Mouse (Mus musculus) stomach, postnatal 0 days (tissue): ENCODE measurements around the gene Gpx4. TPM values are rescaled to one million over a fixed set of nuclear protein-coding genes. Genes with fewer than 3 reads are reported as not detected.

ENCODE experiments used
- ATAC-seq: fragments of 200-750 bp; cut with Nextera tagmentation; 2 replicates; pipeline ENCODE4 v1.8.0; 2017; ENCODE audit not compliant: low FRiP score, low TSS enrichment
- DNase-seq: peaks from one replicate; pipeline ENCODE4 v3.0.0-alpha.2; 2016; ENCODE audit warnings: low spot score
- H3K27ac ChIP-seq: fragments of 300-500 bp; sonication (generic); replicated peaks from 2 replicates; pipeline ENCODE4 v1.5.1; 2014; ENCODE audit warnings: mild to moderate bottlenecking, control low read depth
- H3K27me3 ChIP-seq: fragments of 300-500 bp; sonication (generic); 2 replicates; pipeline ENCODE4 v1.6.1; 2014; ENCODE audit warnings: low read length; ENCODE audit not compliant: control insufficient read depth, insufficient read depth
- H3K36me3 ChIP-seq: fragments of 300-500 bp; sonication (generic); 2 replicates; pipeline ENCODE4 v1.6.1; 2014; ENCODE audit warnings: low read length, mixed read lengths; ENCODE audit not compliant: control insufficient read depth, insufficient read depth
- H3K4me1 ChIP-seq: fragments of 300-500 bp; sonication (generic); replicated peaks from 2 replicates; pipeline ENCODE4 v1.6.1; 2014; ENCODE audit warnings: antibody characterized with exemption; ENCODE audit not compliant: control insufficient read depth, insufficient read depth
- H3K4me2 ChIP-seq: fragments of 300-500 bp; sonication (generic); replicated peaks from 2 replicates; pipeline ENCODE4 v1.6.1; 2014; ENCODE audit warnings: low read depth, mild to moderate bottlenecking, control low read depth, moderate library complexity
- H3K4me3 ChIP-seq: fragments of 300-500 bp; sonication (generic); 2 replicates; pipeline ENCODE4 v1.5.1; 2014; ENCODE audit warnings: low read depth, low read length, control low read depth
- H3K9ac ChIP-seq: fragments of 300-500 bp; sonication (generic); 2 replicates; pipeline ENCODE4 v1.6.1; 2014; ENCODE audit warnings: mild to moderate bottlenecking, low read length, control low read depth, mixed read lengths
- H3K9me3 ChIP-seq: fragments of 300-500 bp; sonication (generic); 2 replicates; pipeline ENCODE4 v1.6.1; 2016; ENCODE audit warnings: low read length; ENCODE audit not compliant: control insufficient read depth
- CTCF ChIP-seq: IDR thresholded peaks from 2 replicates; pipeline ENCODE4 v1.5.1; 2016; ENCODE audit warnings: antibody characterized with exemption, low read depth, mild to moderate bottlenecking, moderate library complexity
- EP300 ChIP-seq: optimal IDR thresholded peaks from 2 replicates; pipeline ENCODE3; 2016; ENCODE audit warnings: antibody characterized with exemption
- WGBS: fragments of 180-500 bp; shearing (Covaris S2); extraction: QIAGEN DNeasy Blood & Tissue Kit; methylation state at CpG from one replicate; pipeline ENCODE4 v1.1.7; 2014; 5-methylcytosine and 5-hydroxymethylcytosine counted together
- polyA plus RNA-seq: library from polyadenylated mRNA; unstranded; fragments of >200 nt; fragmentation: Nextera tagmentation; extraction: Ambion mirVana; gene quantifications from 2 replicates; pipeline ENCODE4 v1.2.1, GENCODE M21; 2015

Gpx4 gene
- polyA plus RNA-seq, 1 experiment from 2014 or later, result 435 TPM

- Histone ChIP-seq H3K9me3 (no peaks in the 10 kb centered on the region), H3K27ac (peak overlapping the region; percentile 56), H3K9ac (0 out of 2 replicates have a peak overlapping the region, but pooled peaks have one; percentile 13), H3K36me3 (no peaks in the 10 kb centered on the region), H3K27me3 (no peaks in the 10 kb centered on the region), H3K4me2 (no peak overlapping the region), H3K4me1 (no peaks in the 10 kb centered on the region), H3K4me3 (no peak overlapping the region)
- no peak for DNase-seq
- ATAC-seq, result no peak
- WGBS, result 74% methylated on average over 15 of the region's 15 CpGs
- TF ChIP-seq CTCF, result no peak
- no peak for TF ChIP-seq EP300
Measured at GRCm38 (mm10) chr10:80024229-80025043, 22.5 kb upstream of the Gpx4 start.

DNA sequence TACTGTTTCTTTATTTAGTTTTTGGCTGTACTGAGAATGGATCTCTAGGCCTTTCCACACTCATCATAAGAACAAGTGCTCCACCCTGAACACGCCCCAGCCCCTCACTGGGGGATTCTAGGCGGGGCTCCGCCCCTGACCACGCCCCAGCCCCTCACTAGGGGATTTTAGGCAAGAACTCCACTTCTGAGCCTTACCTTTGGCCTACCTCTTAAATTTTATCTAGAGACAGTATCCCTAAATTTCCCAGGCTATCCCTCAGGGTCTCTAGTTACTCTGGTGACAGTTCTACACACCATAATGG lies 22.0 kb upstream of the Gpx4 start:
- peak overlapping the region; percentile 56; the same call in 1 of the 2 replicates for H3K27ac ChIP-seq

DNA sequence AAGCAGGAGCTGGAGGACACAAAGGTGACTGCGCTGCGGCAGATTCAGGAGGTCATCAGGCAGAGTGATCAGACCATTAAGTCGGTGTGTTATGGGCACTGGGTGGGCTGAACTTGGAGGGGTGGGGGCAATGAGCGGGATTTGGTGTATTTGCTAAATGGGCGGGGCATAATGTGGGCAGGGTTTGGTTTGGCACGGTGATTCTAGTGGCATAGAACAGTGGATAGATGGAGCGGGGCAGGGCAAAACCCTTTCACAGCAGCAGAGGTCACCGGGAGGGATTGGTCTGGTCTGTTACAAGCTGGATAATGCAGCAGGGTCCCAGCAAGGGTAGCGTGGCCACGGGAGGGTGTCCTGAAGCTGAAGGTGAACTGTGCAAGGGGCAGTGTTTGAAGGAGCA lies 21.5 kb upstream of the Gpx4 start:
- 0 out of 2 replicates have a peak, but pooled peaks have one; percentile 1 for ATAC-seq
- Histone ChIP-seq H3K36me3 (no peaks in the 10 kb centered on the region), H3K4me1 (no peaks in the 10 kb centered on the region), H3K4me3 (no peak overlapping the region), H3K27ac (no peak overlapping the region), H3K27me3 (no peaks in the 10 kb centered on the region), H3K4me2 (no peak overlapping the region), H3K9me3 (no peaks in the 10 kb centered on the region), H3K9ac (no peak overlapping the region)
- no peak for DNase-seq
- TF ChIP-seq EP300 (no peak), CTCF (no peak)
- 65% methylated on average over 10 of the region's 10 CpGs for WGBS

More for the DNA sequence above, 22.0 kb upstream of the Gpx4 start:
- H3K9ac ChIP-seq, result no peak overlapping the region
- H3K9me3 ChIP-seq, result no peaks in the 10 kb centered on the region
- ATAC-seq (no peak), DNase-seq (no peak)
- TF ChIP-seq CTCF (no peak), EP300 (no peak)
- H3K4me2 ChIP-seq, result no peak overlapping the region
- H3K4me3 ChIP-seq, result no peak overlapping the region
- no peaks in the 10 kb centered on the region for H3K27me3 ChIP-seq
- 54% methylated on average over 4 of the region's 4 CpGs for WGBS
- H3K4me1 ChIP-seq, result no peaks in the 10 kb centered on the region
- no peaks in the 10 kb centered on the region for H3K36me3 ChIP-seq

DNA sequence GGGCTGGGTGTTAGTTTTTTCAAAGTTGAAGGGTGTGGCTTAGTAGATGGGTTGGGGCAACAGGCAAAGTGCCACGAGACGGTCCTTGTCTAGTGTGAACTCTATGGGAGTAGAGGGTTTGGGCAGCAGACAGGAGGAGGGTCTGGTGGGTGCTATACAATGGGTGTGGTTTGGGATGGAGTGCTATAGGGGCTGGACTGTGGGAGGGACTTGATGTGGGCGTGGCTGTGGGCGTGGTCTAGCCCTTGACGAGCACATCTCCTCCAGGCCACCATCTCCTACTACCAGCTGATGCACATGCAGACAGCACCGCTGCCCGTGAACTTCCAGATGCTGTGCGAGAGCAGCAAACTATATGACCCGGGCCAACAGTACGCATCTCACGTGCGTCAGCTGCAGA lies 21.1 kb upstream of the Gpx4 start:
- Histone ChIP-seq H3K4me3 (no peak overlapping the region), H3K4me1 (no peaks in the 10 kb centered on the region), H3K9ac (no peak overlapping the region), H3K4me2 (no peak overlapping the region), H3K27ac (no peak overlapping the region), H3K9me3 (no peaks in the 10 kb centered on the region), H3K36me3 (no peaks in the 10 kb centered on the region), H3K27me3 (no peaks in the 10 kb centered on the region)
- 51% methylated on average over 12 of the region's 12 CpGs for WGBS
- no peak for DNase-seq
- peak; percentile 4; the same call in 1 of the 2 replicates for ATAC-seq
- TF ChIP-seq CTCF, result no peak
- no peak for TF ChIP-seq EP300

GRCm38 (mm10) chr10:80027681-80028520 lies 19.1 kb upstream of the Gpx4 start:
- no peaks in the 10 kb centered on the region for H3K36me3 ChIP-seq
- no peaks in the 10 kb centered on the region for H3K27me3 ChIP-seq
- ATAC-seq (0 out of 2 replicates have a peak, but pooled peaks have one; percentile 10), DNase-seq (peak; percentile 59)
- no peak overlapping the region for H3K27ac ChIP-seq
- 66% methylated on average over 20 of the region's 20 CpGs for WGBS
- no peak overlapping the region for H3K9ac ChIP-seq
- H3K4me1 ChIP-seq, result peaks cover 3% of the 10 kb centered on the region; the same call in 1 of the 2 replicates
- H3K4me2 ChIP-seq, result no peak overlapping the region
- H3K9me3 ChIP-seq, result no peaks in the 10 kb centered on the region
- no peak for TF ChIP-seq CTCF
- no peak for TF ChIP-seq EP300
- H3K4me3 ChIP-seq, result no peak overlapping the region
